In genomic region chr4:102569950-102570765, GRCm38 (mm10) we compare ENCODE assay signal across 9 mouse cellular contexts.
DNase-seq lines count a peak whose midpoint lies in the region; ATAC-seq and TF ChIP-seq lines count a peak whose summit lies in the region.
"Had no signal": no experiment of that assay in that cellular context is flagged by ENCODE, and none has a peak within 500 bp of the region (broad histone marks: within the 10 kb centered on the region; RNA-seq: fewer than 3 reads in every experiment).

No protein-coding gene starts in this region.

- H3K4me3 ChIP-seq in layer of hippocampus, adult 2 months: peak overlapping the region; percentile 54
- peak overlapping the region; percentile 75 for H3K4me3 ChIP-seq in gastrocnemius, adult 2 months
- peak overlapping the region; percentile 42 for H3K4me3 ChIP-seq in hindbrain, embryonic 16.5 days (ENCODE audit: low read length)
- H3K4me3 ChIP-seq in liver, embryonic 11.5 days (ENCODE audit: low read depth, low read length): peak overlapping the region; percentile 74
- H3K4me3 ChIP-seq in stomach, postnatal 0 days (ENCODE audit: low read depth, low read length): peak overlapping the region; percentile 62

- H3K4me1 ChIP-seq in hindbrain, embryonic 16.5 days (ENCODE audit: control insufficient read depth, insufficient read depth, low read depth, low read length): peaks cover 21% of the 10 kb centered on the region
- peaks cover 48% of the 10 kb centered on the region for H3K4me1 ChIP-seq in liver, embryonic 11.5 days (replicated peaks; ENCODE audit: control insufficient read depth, insufficient read depth, low read length)
- H3K4me1 ChIP-seq in stomach, postnatal 0 days (replicated peaks; ENCODE audit: control insufficient read depth, insufficient read depth): peaks cover 5% of the 10 kb centered on the region

- no peak for TF ChIP-seq EP300 in stomach, postnatal 0 days (optimal IDR thresholded peaks at IDR 0.05)

- no peak for TF ChIP-seq CTCF in layer of hippocampus, adult 2 months (conservative IDR thresholded peaks at IDR 0.05)
- no peak for TF ChIP-seq CTCF in gastrocnemius, adult 2 months (IDR thresholded peaks at IDR 0.05)
- no peak for TF ChIP-seq CTCF in stomach, postnatal 0 days (IDR thresholded peaks at IDR 0.05; ENCODE audit: low read depth)

- peak overlapping the region; percentile 91 for H3K27ac ChIP-seq in layer of hippocampus, adult 2 months
- H3K27ac ChIP-seq in gastrocnemius, adult 2 months: peak overlapping the region; percentile 100
- H3K27ac ChIP-seq in hindbrain, embryonic 16.5 days (ENCODE audit: low read depth, low read length): peak overlapping the region; percentile 44
- peak overlapping the region; percentile 76 for H3K27ac ChIP-seq in liver, embryonic 11.5 days (ENCODE audit: low read depth, low read length)
- peak overlapping the region; percentile 89 for H3K27ac ChIP-seq in stomach, postnatal 0 days (replicated peaks)

- no peaks in the 10 kb centered on the region for H3K27me3 ChIP-seq in hindbrain, embryonic 16.5 days (replicated peaks; ENCODE audit: control insufficient read depth, insufficient read depth, low read length)
- no peaks in the 10 kb centered on the region for H3K27me3 ChIP-seq in liver, embryonic 11.5 days (replicated peaks; ENCODE audit: control insufficient read depth, insufficient read depth, low read length)
- H3K27me3 ChIP-seq in stomach, postnatal 0 days (ENCODE audit: control insufficient read depth, insufficient read depth, low read length): no peaks in the 10 kb centered on the region

- 2% methylated on average over 20 of the region's 20 CpGs for WGBS in hindbrain, embryonic 16.5 days
- under 1% methylated on average over 20 of the region's 20 CpGs for WGBS in liver, embryonic 11.5 days
- 1% methylated on average over 20 of the region's 20 CpGs for WGBS in stomach, postnatal 0 days

- ATAC-seq in hindbrain, embryonic 16.5 days: peak; percentile 84
- ATAC-seq in liver, embryonic 11.5 days (replicated peaks; ENCODE audit: low FRiP score): peak; percentile 53
- ATAC-seq in stomach, postnatal 0 days (ENCODE audit: low FRiP score, low TSS enrichment): peak; percentile 90

- no peaks in the 10 kb centered on the region for H3K9me3 ChIP-seq in hindbrain, embryonic 16.5 days (ENCODE audit: control insufficient read depth, low read length)
- H3K9me3 ChIP-seq in liver, embryonic 11.5 days (ENCODE audit: control insufficient read depth, low read length): no peaks in the 10 kb centered on the region
- no peaks in the 10 kb centered on the region for H3K9me3 ChIP-seq in stomach, postnatal 0 days (ENCODE audit: control insufficient read depth, low read length)

- H3K4me2 ChIP-seq in hindbrain, embryonic 16.5 days (ENCODE audit: low read length): peak overlapping the region; percentile 71
- peak overlapping the region; percentile 94 for H3K4me2 ChIP-seq in liver, embryonic 11.5 days
- peak overlapping the region; percentile 95 for H3K4me2 ChIP-seq in stomach, postnatal 0 days (replicated peaks; ENCODE audit: low read depth)

- DNase-seq in layer of hippocampus, adult 2 months (ENCODE audit: low spot score in 2 of 2): no peak
- no peak for DNase-seq in layer of hippocampus, adult 9-11 months
- DNase-seq in cerebellum, postnatal 10 days: peak; percentile 59 to 67
- peak; percentile 88 for DNase-seq in gastrocnemius, adult 2 months
- DNase-seq in liver, embryonic 11.5 days (ENCODE audit: low spot score): peak; percentile 74
- peak; percentile 70 to 83 for DNase-seq in monocyte, adult 2 months (ENCODE audit: low read depth in 1 of 2, low spot score in 2 of 2)
- DNase-seq in stomach, postnatal 0 days (ENCODE audit: low spot score): peak; percentile 67

- no peaks in the 10 kb centered on the region for H3K36me3 ChIP-seq in hindbrain, embryonic 16.5 days (ENCODE audit: control insufficient read depth, insufficient read depth, low read length)
- no peaks in the 10 kb centered on the region for H3K36me3 ChIP-seq in liver, embryonic 11.5 days (ENCODE audit: control insufficient read depth, insufficient read depth, low read length)
- H3K36me3 ChIP-seq in stomach, postnatal 0 days (ENCODE audit: control insufficient read depth, insufficient read depth, low read length): no peaks in the 10 kb centered on the region
- H3K36me3 ChIP-seq: G1E had no signal

- intact Hi-C loops in gastrocnemius, adult 2 months (cut with DNase I): loop anchor here (1.0 to 2.0 kb wide), 2 partner anchors 31 to 60 kb away; no protein-coding TSS in a partner anchor

- peak overlapping the region; percentile 55 for H3K9ac ChIP-seq in hindbrain, embryonic 16.5 days (ENCODE audit: low read depth, low read length)
- peak overlapping the region; percentile 85 for H3K9ac ChIP-seq in liver, embryonic 11.5 days (ENCODE audit: low read depth, low read length)
- H3K9ac ChIP-seq in stomach, postnatal 0 days (ENCODE audit: low read length): peak overlapping the region; percentile 75

Comparison
In these comparisons a context has a peak if more than half of its experiments do, and no peak if none do; other contexts are left out.
1. DNase-seq: peak in cerebellum, postnatal 10 days (2 of 2), gastrocnemius, adult 2 months (single experiment), liver, embryonic 11.5 days (single experiment), monocyte, adult 2 months (2 of 2) and stomach, postnatal 0 days (single experiment); none in layer of hippocampus, adult 2 months (0 of 2) and layer of hippocampus, adult 9-11 months (single experiment).
2. H3K27ac ChIP-seq: peak in every context shown above with its lines; median percentile 100 in gastrocnemius, adult 2 months; 91 in layer of hippocampus, adult 2 months; 89 in stomach, postnatal 0 days; 76 in liver, embryonic 11.5 days; 44 in hindbrain, embryonic 16.5 days.
3. Peak in every context shown above with its lines, with median percentiles within 50 percentile points of each other: H3K4me3 ChIP-seq, ATAC-seq, H3K4me2 ChIP-seq and H3K9ac ChIP-seq.